Mouse (Mus musculus) small intestine, adult 2 months (tissue): ENCODE measurements around the gene Map4k3. TPM values are rescaled to one million over a fixed set of nuclear protein-coding genes. Genes with fewer than 3 reads are reported as not detected.
A peak's percentile ranks its signal among the peaks of the same experiment; 100 is the strongest.
"Not testable (repeated sequence)": the region's sequence is repeated elsewhere in the genome, so short reads cannot be mapped to it uniquely, and the experiment has no call there.

Source experiments
- H3K27ac ChIP-seq: fragments of 200-500 bp; 2 replicates; pipeline ENCODE4 v1.5.1; 2012; ENCODE audit warnings: low read depth, low read length, control low read depth, inconsistent platforms; ENCODE audit not compliant: insufficient read depth
- H3K27me3 ChIP-seq: fragments of 200-500 bp; 2 replicates; pipeline ENCODE4 v1.6.1; 2012; ENCODE audit warnings: mild to moderate bottlenecking, moderate library complexity, low read length, inconsistent platforms; ENCODE audit not compliant: control insufficient read depth, insufficient read depth
- H3K36me3 ChIP-seq: fragments of 200-500 bp; 2 replicates; pipeline ENCODE4 v1.6.1; 2012; ENCODE audit warnings: mild to moderate bottlenecking, low read length, control low read depth, inconsistent platforms; ENCODE audit not compliant: control insufficient read depth, insufficient read depth
- H3K4me1 ChIP-seq: fragments of 200-500 bp; 2 replicates; pipeline ENCODE4 v1.6.1; 2012; ENCODE audit warnings: low read length, inconsistent platforms, mixed read lengths; ENCODE audit not compliant: control insufficient read depth, insufficient read depth, insufficient read length
- H3K4me3 ChIP-seq: fragments of 200-500 bp; 2 replicates; pipeline ENCODE4 v1.5.1; 2012; ENCODE audit warnings: low read depth, mild to moderate bottlenecking, control low read depth, inconsistent platforms, low read length, moderate library complexity
- CTCF ChIP-seq: fragments of 200-500 bp; IDR thresholded peaks from 2 replicates; pipeline ENCODE4 v1.5.1; 2012; ENCODE audit warnings: low read depth, mild to moderate bottlenecking, control low read depth, inconsistent platforms, low read length, moderate library complexity, mixed read lengths; ENCODE audit not compliant: insufficient replicate concordance, insufficient read length; ENCODE audit errors: extremely low read depth
- POLR2A ChIP-seq: fragments of 200-500 bp; IDR thresholded peaks from 2 replicates; pipeline ENCODE4 v1.6.1; 2012; ENCODE audit warnings: low read depth, mild to moderate bottlenecking, control low read depth, inconsistent platforms, low read length, moderate library complexity
- WGBS: fragments of 180-500 bp; shearing (Covaris S2); methylation state at CpG from one replicate; pipeline ENCODE4 v1.1.7; 2018; 5-methylcytosine and 5-hydroxymethylcytosine counted together
- polyA plus RNA-seq: library from polyadenylated mRNA; depleted of rRNA; stranded (reverse); fragments of >200 nt; gene quantifications from 2 replicates; pipeline ENCODE4 v1.2.3, GENCODE M21; 2012; rRNA removed

Map4k3 gene
- polyA plus RNA-seq, 1 experiment, result 9.4 TPM

- no peaks in the 10 kb centered on the region for H3K27me3 ChIP-seq
- no peak overlapping the region for H3K27ac ChIP-seq
- TF ChIP-seq POLR2A (no peak), CTCF (no peak)
- WGBS, result 88% methylated on average over 20 of the region's 20 CpGs
- H3K4me3 ChIP-seq, result no peak overlapping the region
- no peaks in the 10 kb centered on the region for H3K4me1 ChIP-seq
- H3K36me3 ChIP-seq, result no peaks in the 10 kb centered on the region
These were observed 184.6 kb downstream of the Map4k3 start for GRCm38 (mm10) chr17:80543646-80544045.

DNA sequence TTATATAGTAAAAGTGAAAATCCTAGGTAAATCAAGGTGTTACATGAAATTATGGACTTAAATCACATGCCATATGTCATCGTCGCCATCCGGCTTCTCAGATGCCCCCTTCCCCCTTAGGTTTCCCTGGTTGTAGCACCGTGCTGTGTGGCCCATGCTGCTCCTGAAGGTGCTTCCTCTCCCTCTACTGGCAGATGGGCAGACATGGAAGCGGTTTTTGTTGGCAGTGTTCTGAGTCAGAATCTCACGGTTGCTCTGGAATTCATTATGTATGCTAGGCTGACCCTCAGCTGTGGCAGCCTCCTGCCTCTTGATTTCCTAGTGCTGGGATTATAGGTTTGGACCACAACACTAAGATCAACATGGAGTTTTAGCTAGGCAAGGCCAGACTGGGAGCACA is 191.1 kb downstream of the Map4k3 start:
- no peak overlapping the region for H3K4me3 ChIP-seq
- no peak for TF ChIP-seq POLR2A
- 0 out of 2 replicates have a peak, but pooled peaks have one; percentile 4 for TF ChIP-seq CTCF
- H3K36me3 ChIP-seq, result no peaks in the 10 kb centered on the region
- no peaks in the 10 kb centered on the region for H3K4me1 ChIP-seq
- no peaks in the 10 kb centered on the region for H3K27me3 ChIP-seq
- 74% methylated on average over 6 of the region's 6 CpGs for WGBS
- H3K27ac ChIP-seq, result no peak overlapping the region

- Histone ChIP-seq H3K27me3 (no peaks in the 10 kb centered on the region), H3K27ac (no peak overlapping the region), H3K4me3 (no peak overlapping the region), H3K36me3 (no peaks in the 10 kb centered on the region), H3K4me1 (no peaks in the 10 kb centered on the region)
- no peak for TF ChIP-seq CTCF
- TF ChIP-seq POLR2A, result no peak
- 40% methylated on average over 6 of the region's 6 CpGs for WGBS
These were observed 192.7 kb downstream of the Map4k3 start for GRCm38 (mm10) chr17:80535633-80536032.

DNA sequence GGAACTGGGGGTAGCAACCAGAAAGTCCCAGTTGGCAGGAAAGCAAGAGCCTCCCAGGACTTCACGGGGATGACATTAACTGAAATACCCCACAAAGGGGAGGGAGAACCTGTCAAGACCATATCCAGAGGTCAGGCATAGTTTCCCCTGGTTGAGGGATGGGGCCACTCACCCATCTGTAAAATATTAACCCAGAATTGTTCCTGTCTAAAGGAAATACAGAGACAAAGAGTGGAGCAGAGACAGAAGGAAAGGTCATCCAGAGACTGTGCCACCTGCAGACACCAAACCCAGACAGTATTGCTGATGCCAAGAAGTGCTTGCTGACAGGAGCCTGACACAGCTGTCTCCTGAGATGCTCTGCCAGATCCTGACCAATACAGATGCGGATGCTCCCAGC is 196.9 kb downstream of the Map4k3 start:
- not testable (repeated sequence) for H3K36me3 ChIP-seq, H3K4me3 ChIP-seq, H3K27me3 ChIP-seq, H3K4me1 ChIP-seq, H3K27ac ChIP-seq
- WGBS, result 36% methylated on average over 2 of the region's 2 CpGs

Other genes starting within 250 kb of the Map4k3 start
- gene Sos1, start 248.0 kb downstream of the Map4k3 start, polyA plus RNA-seq, result 0.81 and 2.1 TPM in 2 replicates
- gene Cdkl4, start 150.7 kb downstream of the Map4k3 start, polyA plus RNA-seq, result 0.03 TPM in 1 of 2 replicates, not detected in the other
- gene Tmem178, start 216.1 kb upstream of the Map4k3 start, polyA plus RNA-seq, result 1.9 and 4.0 TPM in 2 replicates